Mouse (Mus musculus): Measurements from ENCODE around the gene Cntrl.

Gene Cntrl

GRCm38 (mm10) chr2:35174100-35174499 lies 64.8 kb downstream of the Cntrl start:
- no peak for DNase-seq (ENCODE audit: low spot score in 2 of 2)

GRCm38 (mm10) chr2:35175281-35176065 lies 66.2 kb downstream of the Cntrl start:
- no peak for DNase-seq (ENCODE audit: low spot score in 2 of 2)

GRCm38 (mm10) chr2:35178153-35178552 lies 68.9 kb downstream of the Cntrl start:
- no peak for DNase-seq (ENCODE audit: low spot score in 2 of 2)

- no peak for DNase-seq (ENCODE audit: low spot score in 2 of 2)
These were observed 73.9 kb downstream of the Cntrl start for GRCm38 (mm10) chr2:35183115-35183673.

GRCm38 (mm10) chr2:35188929-35189328 lies 79.6 kb downstream of the Cntrl start:
- DNase-seq (ENCODE audit: low spot score in 2 of 2), result no peak

- DNase-seq (ENCODE audit: low spot score in 2 of 2), result peak in 1 of 2 experiments; percentile 18
These were observed 84.7 kb downstream of the Cntrl start for GRCm38 (mm10) chr2:35193976-35194375.

GRCm38 (mm10) chr2:35195626-35196544 lies 86.6 kb downstream of the Cntrl start:
- no peak for DNase-seq (ENCODE audit: low spot score in 2 of 2)

GRCm38 (mm10) chr2:35199541-35199940 lies 90.2 kb downstream of the Cntrl start:
- no peak for DNase-seq (ENCODE audit: low spot score in 2 of 2)

GRCm38 (mm10) chr2:35199971-35200897 lies 90.9 kb downstream of the Cntrl start:
- DNase-seq (ENCODE audit: low spot score in 2 of 2), result peak; percentile 25 to 26

GRCm38 (mm10) chr2:35200898-35201668 lies 91.8 kb downstream of the Cntrl start, which contains the start of gene Rab14:
TSS of gene Rab14 (minus strand) at chr2:35201120.
- peak; percentile 99 to 100 for DNase-seq (ENCODE audit: low spot score in 2 of 2)

- DNase-seq (ENCODE audit: low spot score in 2 of 2), result no peak
These were observed 94.4 kb downstream of the Cntrl start for GRCm38 (mm10) chr2:35203729-35204128.

- no peak for DNase-seq (ENCODE audit: low spot score in 2 of 2)
These were observed 97.5 kb downstream of the Cntrl start for GRCm38 (mm10) chr2:35206761-35207160.

GRCm38 (mm10) chr2:35208054-35208453 lies 98.8 kb downstream of the Cntrl start:
- no peak for DNase-seq (ENCODE audit: low spot score in 2 of 2)

- no peak for DNase-seq (ENCODE audit: low spot score in 2 of 2)
These were observed 99.8 kb downstream of the Cntrl start for GRCm38 (mm10) chr2:35208931-35209665.

- no peak for DNase-seq (ENCODE audit: low spot score in 2 of 2)
These were observed 102.4 kb downstream of the Cntrl start for GRCm38 (mm10) chr2:35211681-35212080.

GRCm38 (mm10) chr2:35213345-35213910 lies 104.1 kb downstream of the Cntrl start:
- DNase-seq (ENCODE audit: low spot score in 2 of 2), result no peak

GRCm38 (mm10) chr2:35214881-35215358 lies 105.6 kb downstream of the Cntrl start:
- DNase-seq (ENCODE audit: low spot score in 2 of 2), result peak; percentile 85 to 86

GRCm38 (mm10) chr2:35215363-35215762 lies 106.1 kb downstream of the Cntrl start:
- no peak for DNase-seq (ENCODE audit: low spot score in 2 of 2)

- no peak for DNase-seq (ENCODE audit: low spot score in 2 of 2)
These were observed 107.4 kb downstream of the Cntrl start for GRCm38 (mm10) chr2:35216701-35217100.

Measured in urinary bladder, postnatal 36 days (tissue).